30 mouse cellular contexts compared by ENCODE assay signal in the genomic region with DNA sequence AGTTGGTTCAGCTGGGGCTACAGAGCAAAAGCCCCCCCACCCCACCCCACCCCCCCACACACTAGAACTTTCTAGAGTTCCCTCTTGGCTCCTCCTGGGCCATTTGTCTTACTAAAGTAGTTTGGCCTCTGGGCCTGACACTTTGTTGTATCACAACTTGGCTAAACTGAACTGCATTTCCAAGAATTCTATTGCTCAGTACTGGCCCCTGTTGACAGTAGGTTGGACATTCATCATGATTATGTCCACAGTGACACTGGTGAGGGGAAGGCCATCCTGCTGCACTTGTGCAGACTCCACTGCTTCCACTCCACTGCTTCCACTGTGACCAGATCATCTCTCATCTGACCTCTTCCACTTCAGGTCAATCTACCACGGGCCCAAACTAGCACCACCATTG. TPM values are rescaled to one million over a fixed set of nuclear protein-coding genes. Genes with fewer than 3 reads are reported as not detected.
DNase-seq lines count a peak whose midpoint lies in the region; ATAC-seq and TF ChIP-seq lines count a peak whose summit lies in the region.
"Had no signal": no experiment of that assay in that cellular context is flagged by ENCODE, and none has a peak within 500 bp of the region (broad histone marks: within the 10 kb centered on the region; RNA-seq: fewer than 3 reads in every experiment).

No protein-coding gene starts in this region.

- peak; percentile 27; the same call in 1 of the 2 replicates for TF ChIP-seq CTCF in liver, embryonic 14.5 days (IDR thresholded peaks at IDR 0.05; ENCODE audit: low read depth)
- no peak for TF ChIP-seq CTCF in midbrain, postnatal 0 days (IDR thresholded peaks at IDR 0.05)
- peak; percentile 34; the same call in 1 of the 2 replicates for TF ChIP-seq CTCF in stomach, postnatal 0 days (IDR thresholded peaks at IDR 0.05; ENCODE audit: low read depth)

- peak; percentile 34 for DNase-seq in adrenal gland, adult 8-10 months
- DNase-seq in adrenal gland, postnatal 4 days (ENCODE audit: low spot score in 2 of 2), result no peak
- DNase-seq in liver, embryonic 14.5 days (ENCODE audit: low read depth in 3 of 3, low spot score in 3 of 3), result no peak
- DNase-seq in liver, embryonic 11.5 days (ENCODE audit: low spot score), result no peak
- peak; percentile 33 for DNase-seq in midbrain, embryonic 11.5 days (ENCODE audit: low spot score, missing footprints)
- no peak for DNase-seq in midbrain, postnatal 0 days (ENCODE audit: low spot score)
- no peak for DNase-seq in stomach, postnatal 0 days (ENCODE audit: low spot score)
- DNase-seq in layer of hippocampus, postnatal 36 days, result no peak
- DNase-seq: cerebellum, adult 18-20 months; cerebellum, postnatal 10 days; gastrocnemius, postnatal 14 days; heart, postnatal 36 days; kidney, adult 9 months; kidney, postnatal 25 days; lung, postnatal 4 days; spleen, adult 18-20 months; thymus, adult 18-20 months; thymus, postnatal 25 days had no signal

- H3K27ac ChIP-seq in liver, embryonic 14.5 days, result no peak overlapping the region
- no peak overlapping the region for H3K27ac ChIP-seq in liver, embryonic 11.5 days (ENCODE audit: low read depth, low read length)
- H3K27ac ChIP-seq in midbrain, embryonic 11.5 days (ENCODE audit: low read depth, low read length), result no peak overlapping the region
- H3K27ac ChIP-seq in midbrain, postnatal 0 days (ENCODE audit: low read depth, low read length), result no peak overlapping the region
- H3K27ac ChIP-seq in stomach, postnatal 0 days (replicated peaks), result no peak overlapping the region
- H3K27ac ChIP-seq: forebrain, embryonic 12.5 days; heart, embryonic 10.5 days; heart, embryonic 15.5 days; hindbrain, embryonic 12.5 days; hindbrain, postnatal 0 days; intestine, embryonic 15.5 days; left cerebral cortex, adult 2 months; limb, embryonic 12.5 days; lung, embryonic 15.5 days; midbrain, embryonic 15.5 days had no signal

- ATAC-seq in liver, embryonic 14.5 days (ENCODE audit: insufficient read depth), result no peak
- no peak for ATAC-seq in liver, embryonic 11.5 days (replicated peaks; ENCODE audit: low FRiP score)
- no peak for ATAC-seq in midbrain, embryonic 11.5 days (ENCODE audit: low FRiP score)
- ATAC-seq in midbrain, postnatal 0 days (ENCODE audit: low FRiP score), result no peak
- no peak for ATAC-seq in stomach, postnatal 0 days (ENCODE audit: low FRiP score, low TSS enrichment)
- ATAC-seq: hindbrain, postnatal 0 days; intestine, embryonic 15.5 days; midbrain, embryonic 15.5 days; Patski had no signal

- 65% methylated on average over 1 of the region's 1 CpGs for WGBS in liver, embryonic 14.5 days (ENCODE audit: insufficient replicate concordance)
- 75% methylated on average over 1 of the region's 1 CpGs for WGBS in liver, embryonic 11.5 days
- WGBS in midbrain, embryonic 11.5 days, result 85% methylated on average over 1 of the region's 1 CpGs
- 63% methylated on average over 1 of the region's 1 CpGs for WGBS in midbrain, postnatal 0 days
- 76% methylated on average over 1 of the region's 1 CpGs for WGBS in stomach, postnatal 0 days

- no peaks in the 10 kb centered on the region for H3K27me3 ChIP-seq in liver, embryonic 14.5 days (ENCODE audit: control insufficient read depth, insufficient read depth, low read length)
- no peaks in the 10 kb centered on the region for H3K27me3 ChIP-seq in liver, embryonic 11.5 days (replicated peaks; ENCODE audit: control insufficient read depth, insufficient read depth, low read length)
- H3K27me3 ChIP-seq in midbrain, embryonic 11.5 days (ENCODE audit: control insufficient read depth, insufficient read depth, low read length), result no peaks in the 10 kb centered on the region
- H3K27me3 ChIP-seq in midbrain, postnatal 0 days (ENCODE audit: insufficient read depth, low read length), result no peaks in the 10 kb centered on the region
- no peaks in the 10 kb centered on the region for H3K27me3 ChIP-seq in stomach, postnatal 0 days (ENCODE audit: control insufficient read depth, insufficient read depth, low read length)
- H3K27me3 ChIP-seq: forebrain, embryonic 12.5 days; heart, embryonic 15.5 days; hindbrain, embryonic 12.5 days; intestine, embryonic 15.5 days; limb, embryonic 12.5 days; lung, embryonic 15.5 days; midbrain, embryonic 15.5 days had no signal

- no peak for TF ChIP-seq EP300 in liver, embryonic 14.5 days (IDR thresholded peaks at IDR 0.05; ENCODE audit: low read depth)
- no peak for TF ChIP-seq EP300 in stomach, postnatal 0 days (optimal IDR thresholded peaks at IDR 0.05)

- no peaks in the 10 kb centered on the region for H3K9me3 ChIP-seq in liver, embryonic 14.5 days (ENCODE audit: control insufficient read depth, low read length)
- no peaks in the 10 kb centered on the region for H3K9me3 ChIP-seq in liver, embryonic 11.5 days (ENCODE audit: control insufficient read depth, low read length)
- no peaks in the 10 kb centered on the region for H3K9me3 ChIP-seq in midbrain, embryonic 11.5 days (ENCODE audit: control insufficient read depth, low read length)
- no peaks in the 10 kb centered on the region for H3K9me3 ChIP-seq in midbrain, postnatal 0 days (ENCODE audit: low read length)
- no peaks in the 10 kb centered on the region for H3K9me3 ChIP-seq in stomach, postnatal 0 days (ENCODE audit: control insufficient read depth, low read length)
- H3K9me3 ChIP-seq: forebrain, embryonic 12.5 days; heart, embryonic 10.5 days; heart, embryonic 15.5 days; hindbrain, embryonic 12.5 days; intestine, embryonic 15.5 days; limb, embryonic 12.5 days; lung, embryonic 15.5 days; midbrain, embryonic 15.5 days had no signal

- H3K4me3 ChIP-seq in liver, embryonic 14.5 days (ENCODE audit: insufficient read depth in 1 of 2, low read depth in 2 of 2, low read length in 2 of 2), result no peak overlapping the region
- H3K4me3 ChIP-seq in liver, embryonic 11.5 days (ENCODE audit: low read depth, low read length), result no peak overlapping the region
- H3K4me3 ChIP-seq in midbrain, embryonic 11.5 days (ENCODE audit: low read depth, low read length), result no peak overlapping the region
- H3K4me3 ChIP-seq in midbrain, postnatal 0 days (ENCODE audit: low read depth, low read length), result no peak overlapping the region
- no peak overlapping the region for H3K4me3 ChIP-seq in stomach, postnatal 0 days (ENCODE audit: low read depth, low read length)
- H3K4me3 ChIP-seq: erythroblast, embryonic 14.5 days; forebrain, embryonic 12.5 days; heart, embryonic 10.5 days; heart, embryonic 15.5 days; hindbrain, embryonic 12.5 days; intestine, embryonic 15.5 days; left cerebral cortex, adult 2 months; limb, embryonic 12.5 days; lung, embryonic 15.5 days; midbrain, embryonic 15.5 days had no signal

- H3K4me2 ChIP-seq in liver, embryonic 14.5 days (ENCODE audit: low read depth), result no peak overlapping the region
- H3K4me2 ChIP-seq in liver, embryonic 11.5 days, result no peak overlapping the region
- no peak overlapping the region for H3K4me2 ChIP-seq in midbrain, embryonic 11.5 days
- no peak overlapping the region for H3K4me2 ChIP-seq in midbrain, postnatal 0 days (ENCODE audit: low read depth, low read length, poor library complexity, severe bottlenecking)
- no peak overlapping the region for H3K4me2 ChIP-seq in stomach, postnatal 0 days (replicated peaks; ENCODE audit: low read depth)
- H3K4me2 ChIP-seq: forebrain, embryonic 12.5 days; heart, embryonic 15.5 days; hindbrain, embryonic 12.5 days; intestine, embryonic 15.5 days; limb, embryonic 12.5 days; lung, embryonic 15.5 days; midbrain, embryonic 15.5 days had no signal

- no peaks in the 10 kb centered on the region for H3K36me3 ChIP-seq in liver, embryonic 14.5 days (replicated peaks; ENCODE audit: control insufficient read depth, insufficient read depth, low read depth)
- no peaks in the 10 kb centered on the region for H3K36me3 ChIP-seq in liver, embryonic 11.5 days (ENCODE audit: control insufficient read depth, insufficient read depth, low read length)
- no peaks in the 10 kb centered on the region for H3K36me3 ChIP-seq in midbrain, embryonic 11.5 days (ENCODE audit: control insufficient read depth, insufficient read depth, low read length)
- H3K36me3 ChIP-seq in midbrain, postnatal 0 days (ENCODE audit: insufficient read depth, low read length), result no peaks in the 10 kb centered on the region
- no peaks in the 10 kb centered on the region for H3K36me3 ChIP-seq in stomach, postnatal 0 days (ENCODE audit: control insufficient read depth, insufficient read depth, low read length)
- H3K36me3 ChIP-seq: forebrain, embryonic 12.5 days; heart, embryonic 10.5 days; heart, embryonic 15.5 days; hindbrain, embryonic 12.5 days; intestine, embryonic 15.5 days; limb, embryonic 12.5 days; lung, embryonic 15.5 days; midbrain, embryonic 15.5 days had no signal

- H3K4me1 ChIP-seq in liver, embryonic 14.5 days (replicated peaks; ENCODE audit: control insufficient read depth in 2 of 2, insufficient read depth in 2 of 2, low read length in 1 of 2), result peaks cover 0 to 2% of the 10 kb centered on the region in 2 experiments; a peak in 1 of 4 replicates
- H3K4me1 ChIP-seq in liver, embryonic 11.5 days (replicated peaks; ENCODE audit: control insufficient read depth, insufficient read depth, low read length), result no peaks in the 10 kb centered on the region
- H3K4me1 ChIP-seq in midbrain, embryonic 11.5 days (ENCODE audit: control insufficient read depth, insufficient read depth, low read length), result no peaks in the 10 kb centered on the region
- H3K4me1 ChIP-seq in midbrain, postnatal 0 days (ENCODE audit: insufficient read depth, low read length), result no peaks in the 10 kb centered on the region
- no peaks in the 10 kb centered on the region for H3K4me1 ChIP-seq in stomach, postnatal 0 days (replicated peaks; ENCODE audit: control insufficient read depth, insufficient read depth)
- H3K4me1 ChIP-seq: forebrain, embryonic 12.5 days; heart, embryonic 10.5 days; heart, embryonic 15.5 days; hindbrain, embryonic 12.5 days; intestine, embryonic 15.5 days; limb, embryonic 12.5 days; lung, embryonic 15.5 days; midbrain, embryonic 15.5 days had no signal

- no peak overlapping the region for H3K9ac ChIP-seq in liver, embryonic 14.5 days (replicated peaks)
- no peak overlapping the region for H3K9ac ChIP-seq in liver, embryonic 11.5 days (ENCODE audit: low read depth, low read length)
- H3K9ac ChIP-seq in midbrain, embryonic 11.5 days (ENCODE audit: low read length), result no peak overlapping the region
- H3K9ac ChIP-seq in midbrain, postnatal 0 days (replicated peaks; ENCODE audit: low read length, poor library complexity, severe bottlenecking), result no peak overlapping the region
- H3K9ac ChIP-seq in stomach, postnatal 0 days (ENCODE audit: low read length), result no peak overlapping the region
- H3K9ac ChIP-seq: forebrain, embryonic 12.5 days; heart, embryonic 15.5 days; hindbrain, embryonic 12.5 days; intestine, embryonic 15.5 days; limb, embryonic 12.5 days; lung, embryonic 15.5 days; midbrain, embryonic 15.5 days had no signal

RNA-seq across cellular contexts. Expression of a gene that starts 23.3 kb away (rescaled TPM):
- total RNA-seq in adrenal gland, adult 8-10 months (2022), result 10 to 100 TPM; 23.5 to 27.8 (median 24.9) TPM
- 10 to 100 TPM; 26.8 to 28.5 TPM for total RNA-seq in adrenal gland, postnatal 4 days (2021)
- 9.2 and 12.8 TPM in 2 replicates for polyA plus RNA-seq in liver, embryonic 14.5 days (2012; rRNA removed)
- polyA plus RNA-seq in liver, embryonic 14.5 days (2014; fragmentation: Nextera tagmentation; extraction: Ambion mirVana), result 9.1 and 11.6 TPM in 2 replicates
- polyA plus RNA-seq in liver, embryonic 11.5 days (2014; fragmentation: Nextera tagmentation; extraction: Ambion mirVana), result 18.6 and 19.5 TPM in 2 replicates
- 26.2 and 27.2 TPM in 2 replicates for polyA plus RNA-seq in midbrain, embryonic 11.5 days (2014; fragmentation: Nextera tagmentation; extraction: Ambion mirVana)
- total RNA-seq in midbrain, postnatal 0 days (2014; rRNA removed), result 12.2 and 23.6 TPM in 2 replicates
- polyA plus RNA-seq in midbrain, postnatal 0 days (2015; fragmentation: Nextera tagmentation; extraction: Ambion mirVana), result 14.1 and 14.5 TPM in 2 replicates
- polyA plus RNA-seq in stomach, postnatal 0 days (2015; fragmentation: Nextera tagmentation; extraction: Ambion mirVana), result 15.5 and 15.8 TPM in 2 replicates
- total RNA-seq in layer of hippocampus, postnatal 36 days (2021), result 10 to 100 TPM; 10.8 to 12.4 TPM

RNA-seq across cellular contexts. Expression of a gene that starts 45.8 kb away (rescaled TPM):
- total RNA-seq in adrenal gland, adult 8-10 months (2022), result 10 to 100 TPM; 14.9 to 27.6 (median 22.8) TPM
- total RNA-seq in adrenal gland, postnatal 4 days (2021), result 10 to 100 TPM; 29.2 to 35.3 TPM
- polyA plus RNA-seq in liver, embryonic 14.5 days (2012; rRNA removed), result 37.7 and 50.7 TPM in 2 replicates
- 42.7 and 49.2 TPM in 2 replicates for polyA plus RNA-seq in liver, embryonic 14.5 days (2014; fragmentation: Nextera tagmentation; extraction: Ambion mirVana)
- polyA plus RNA-seq in liver, embryonic 11.5 days (2014; fragmentation: Nextera tagmentation; extraction: Ambion mirVana), result 69.5 and 71.8 TPM in 2 replicates
- 53.3 and 62.5 TPM in 2 replicates for polyA plus RNA-seq in midbrain, embryonic 11.5 days (2014; fragmentation: Nextera tagmentation; extraction: Ambion mirVana)
- 80.0 and 82.2 TPM in 2 replicates for total RNA-seq in midbrain, postnatal 0 days (2014; rRNA removed)
- 44.9 and 47.7 TPM in 2 replicates for polyA plus RNA-seq in midbrain, postnatal 0 days (2015; fragmentation: Nextera tagmentation; extraction: Ambion mirVana)
- 8.9 TPM in 2 replicates for polyA plus RNA-seq in stomach, postnatal 0 days (2015; fragmentation: Nextera tagmentation; extraction: Ambion mirVana)
- total RNA-seq in layer of hippocampus, postnatal 36 days (2021), result 100 to 1,000 TPM; 115 to 119 TPM

RNA-seq across cellular contexts. Expression of a gene that starts 52.0 kb away (rescaled TPM):
- total RNA-seq in adrenal gland, adult 8-10 months (2022), result 10 to 100 TPM; 17.6 to 23.3 (median 20.6) TPM
- total RNA-seq in adrenal gland, postnatal 4 days (2021), result 10 to 100 TPM; 24.3 to 29.1 TPM
- polyA plus RNA-seq in liver, embryonic 14.5 days (2012; rRNA removed), result 11.6 and 14.0 TPM in 2 replicates
- polyA plus RNA-seq in liver, embryonic 14.5 days (2014; fragmentation: Nextera tagmentation; extraction: Ambion mirVana), result 5.3 and 6.5 TPM in 2 replicates
- polyA plus RNA-seq in liver, embryonic 11.5 days (2014; fragmentation: Nextera tagmentation; extraction: Ambion mirVana), result 52.5 and 52.7 TPM in 2 replicates
- 16.0 and 18.4 TPM in 2 replicates for polyA plus RNA-seq in midbrain, embryonic 11.5 days (2014; fragmentation: Nextera tagmentation; extraction: Ambion mirVana)
- total RNA-seq in midbrain, postnatal 0 days (2014; rRNA removed), result 23.1 and 25.9 TPM in 2 replicates
- 10.4 and 11.1 TPM in 2 replicates for polyA plus RNA-seq in midbrain, postnatal 0 days (2015; fragmentation: Nextera tagmentation; extraction: Ambion mirVana)
- 9.3 and 9.5 TPM in 2 replicates for polyA plus RNA-seq in stomach, postnatal 0 days (2015; fragmentation: Nextera tagmentation; extraction: Ambion mirVana)
- total RNA-seq in layer of hippocampus, postnatal 36 days (2021), result 10 to 100 TPM; 16.0 to 18.3 TPM

Comparison
In these comparisons a context has a peak if more than half of its experiments do, and no peak if none do; other contexts are left out.
1. DNase-seq: peak in adrenal gland, adult 8-10 months (single experiment) and midbrain, embryonic 11.5 days (single experiment); none in adrenal gland, postnatal 4 days (0 of 2), liver, embryonic 14.5 days (0 of 3), liver, embryonic 11.5 days (single experiment), midbrain, postnatal 0 days (single experiment), stomach, postnatal 0 days (single experiment) and layer of hippocampus, postnatal 36 days (0 of 2).